ENCODE assay signal across 7 mouse cellular contexts in the genomic region with DNA sequence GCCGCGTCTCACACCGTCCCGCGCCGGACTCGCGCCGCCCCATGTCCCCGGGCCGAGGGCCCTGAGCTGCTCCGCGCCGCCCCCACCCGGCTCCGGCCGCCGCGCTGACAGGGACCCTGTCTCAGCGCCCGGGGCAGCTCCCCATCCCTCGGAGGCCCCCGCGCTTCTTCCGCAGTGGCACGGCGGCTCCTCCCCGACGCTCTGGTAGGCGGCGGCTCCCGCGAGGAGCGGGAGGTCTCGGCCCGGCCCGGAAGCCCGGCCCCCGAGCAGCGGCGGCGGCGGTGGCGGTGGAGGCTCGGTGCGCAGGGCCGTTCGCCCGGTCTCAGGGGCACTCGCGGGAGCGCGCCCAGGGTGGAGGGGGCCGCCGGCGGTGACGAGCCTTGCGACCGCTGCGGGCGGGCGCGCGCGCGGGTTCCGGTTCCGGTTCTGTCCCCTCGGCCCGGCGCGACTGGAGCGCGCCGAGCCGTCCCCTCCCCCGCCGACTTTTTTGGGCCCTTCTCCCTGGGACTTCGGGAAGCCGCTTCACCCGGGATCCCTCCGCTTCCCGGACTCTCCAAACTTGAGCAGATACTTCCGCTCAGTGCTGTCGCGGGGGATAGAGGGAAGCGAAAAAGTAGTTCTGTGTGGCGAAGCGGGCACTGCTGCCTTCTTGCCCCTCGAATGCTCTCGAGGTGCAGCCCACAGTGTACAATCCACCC. TPM values are rescaled to one million over a fixed set of nuclear protein-coding genes. Genes with fewer than 3 reads are reported as not detected.
DNase-seq lines count a peak whose midpoint lies in the region; ATAC-seq and TF ChIP-seq lines count a peak whose summit lies in the region.

No protein-coding gene starts in this region.

- TF ChIP-seq CTCF in small intestine, adult 2 months (IDR thresholded peaks at IDR 0.05; ENCODE audit: extremely low read depth, insufficient read length, insufficient replicate concordance, low read depth, low read length): no peak

- intact Hi-C loops in left cerebral cortex, postnatal 36 days (cut with DNase I): loop anchor here (5.0 kb wide), 1 partner anchor 34 kb away; no protein-coding TSS in a partner anchor

- H3K27ac ChIP-seq in embryonic facial prominence, embryonic 10.5 days (replicated peaks): peak overlapping the region; percentile 94
- peak overlapping the region; percentile 93 for H3K27ac ChIP-seq in intestine, embryonic 16.5 days (ENCODE audit: low read length)
- H3K27ac ChIP-seq in midbrain, embryonic 10.5 days (replicated peaks): peak overlapping the region; percentile 93
- peak overlapping the region; percentile 76 for H3K27ac ChIP-seq in small intestine, adult 2 months (ENCODE audit: insufficient read depth, low read depth, low read length)

- DNase-seq in adrenal gland, postnatal 10 days: peak; percentile 97
- peak; percentile 93 for DNase-seq in embryonic facial prominence, embryonic 10.5 days (ENCODE audit: low spot score)
- DNase-seq in gonadal fat pad, adult 2 months (ENCODE audit: low read depth): peak; percentile 52
- DNase-seq in left cerebral cortex, postnatal 36 days (ENCODE audit: low spot score in 2 of 2): peak; percentile 89 to 90
- peak; percentile 94 for DNase-seq in midbrain, embryonic 10.5 days (ENCODE audit: low spot score)

- peaks cover 13% of the 10 kb centered on the region for H3K36me3 ChIP-seq in embryonic facial prominence, embryonic 10.5 days (replicated peaks)
- no peaks in the 10 kb centered on the region for H3K36me3 ChIP-seq in intestine, embryonic 16.5 days (ENCODE audit: control insufficient read depth, insufficient read depth, low read length)
- H3K36me3 ChIP-seq in midbrain, embryonic 10.5 days: peaks cover 9% of the 10 kb centered on the region
- no peaks in the 10 kb centered on the region for H3K36me3 ChIP-seq in small intestine, adult 2 months (ENCODE audit: control insufficient read depth, insufficient read depth, low read length)

- peaks cover 43% of the 10 kb centered on the region for H3K4me1 ChIP-seq in embryonic facial prominence, embryonic 10.5 days
- H3K4me1 ChIP-seq in intestine, embryonic 16.5 days (ENCODE audit: control insufficient read depth, insufficient read depth, low read length): peaks cover 19% of the 10 kb centered on the region
- peaks cover 43% of the 10 kb centered on the region for H3K4me1 ChIP-seq in midbrain, embryonic 10.5 days
- peaks cover 4% of the 10 kb centered on the region for H3K4me1 ChIP-seq in small intestine, adult 2 months (ENCODE audit: control insufficient read depth, insufficient read depth, insufficient read length, low read length)

- no peaks in the 10 kb centered on the region for H3K9me3 ChIP-seq in embryonic facial prominence, embryonic 10.5 days
- no peaks in the 10 kb centered on the region for H3K9me3 ChIP-seq in intestine, embryonic 16.5 days (ENCODE audit: control insufficient read depth, low read length)
- H3K9me3 ChIP-seq in midbrain, embryonic 10.5 days (replicated peaks): no peaks in the 10 kb centered on the region

- TF ChIP-seq POLR2A in small intestine, adult 2 months (IDR thresholded peaks at IDR 0.05; ENCODE audit: low read depth, low read length): no peak; the same call in none of the 2 replicates

- WGBS in embryonic facial prominence, embryonic 10.5 days: under 1% methylated on average over 91 of the region's 91 CpGs
- under 1% methylated on average over 89 of the region's 91 CpGs for WGBS in intestine, embryonic 16.5 days
- under 1% methylated on average over 90 of the region's 91 CpGs for WGBS in midbrain, embryonic 10.5 days
- 1% methylated on average over 88 of the region's 91 CpGs for WGBS in small intestine, adult 2 months

- H3K27me3 ChIP-seq in embryonic facial prominence, embryonic 10.5 days (replicated peaks; ENCODE audit: low read depth, poor library complexity, severe bottlenecking): no peaks in the 10 kb centered on the region
- no peaks in the 10 kb centered on the region for H3K27me3 ChIP-seq in intestine, embryonic 16.5 days (replicated peaks; ENCODE audit: control insufficient read depth, insufficient read depth, low read length)
- H3K27me3 ChIP-seq in midbrain, embryonic 10.5 days (ENCODE audit: low read depth, poor library complexity, severe bottlenecking): no peaks in the 10 kb centered on the region
- H3K27me3 ChIP-seq in small intestine, adult 2 months (ENCODE audit: control insufficient read depth, insufficient read depth, low read length): no peaks in the 10 kb centered on the region

- ATAC-seq in intestine, embryonic 16.5 days: peak; percentile 87

- H3K9ac ChIP-seq in intestine, embryonic 16.5 days (ENCODE audit: low read depth, low read length): peak overlapping the region; percentile 93

- H3K4me2 ChIP-seq in intestine, embryonic 16.5 days (ENCODE audit: low read depth, low read length): peak overlapping the region; percentile 77

- H3K4me3 ChIP-seq in embryonic facial prominence, embryonic 10.5 days: peak overlapping the region; percentile 84
- H3K4me3 ChIP-seq in intestine, embryonic 16.5 days (ENCODE audit: low read length): peak overlapping the region; percentile 89
- peak overlapping the region; percentile 80 for H3K4me3 ChIP-seq in midbrain, embryonic 10.5 days
- H3K4me3 ChIP-seq in small intestine, adult 2 months (ENCODE audit: low read depth, low read length): peak overlapping the region; percentile 96

RNA-seq across cellular contexts. Expression of a gene that starts 1.2 kb away (rescaled TPM):
- total RNA-seq in adrenal gland, postnatal 10 days (2021): 100 to 1,000 TPM; 104 to 112 TPM
- 9.1 and 9.3 TPM in 2 replicates for polyA plus RNA-seq in embryonic facial prominence, embryonic 10.5 days (2016; fragmentation: Nextera tagmentation; extraction: Ambion mirVana)
- 34.7 and 39.2 TPM in 2 replicates for polyA plus RNA-seq in gonadal fat pad, adult 2 months (2012; rRNA removed)
- polyA plus RNA-seq in intestine, embryonic 16.5 days (2015; fragmentation: Nextera tagmentation; extraction: Ambion mirVana): 5.2 and 5.6 TPM in 2 replicates
- total RNA-seq in left cerebral cortex, postnatal 36 days (2021): 100 to 1,000 TPM; 153 to 169 TPM
- 7.3 and 7.8 TPM in 2 replicates for polyA plus RNA-seq in midbrain, embryonic 10.5 days (2016; fragmentation: Nextera tagmentation; extraction: Ambion mirVana)
- 3.9 and 7.4 TPM in 2 replicates for polyA plus RNA-seq in small intestine, adult 2 months (2012; rRNA removed)

RNA-seq across cellular contexts. Expression of a gene that starts 10.6 kb away (rescaled TPM):
- 1 to 10 TPM; 3.9 to 4.1 TPM for total RNA-seq in adrenal gland, postnatal 10 days (2021)
- polyA plus RNA-seq in embryonic facial prominence, embryonic 10.5 days (2016; fragmentation: Nextera tagmentation; extraction: Ambion mirVana): 11.8 and 12.0 TPM in 2 replicates
- polyA plus RNA-seq in gonadal fat pad, adult 2 months (2012; rRNA removed): 3.3 and 3.6 TPM in 2 replicates
- polyA plus RNA-seq in intestine, embryonic 16.5 days (2015; fragmentation: Nextera tagmentation; extraction: Ambion mirVana): 3.3 and 3.4 TPM in 2 replicates
- 10 to 100 TPM; 18.1 to 18.6 TPM for total RNA-seq in left cerebral cortex, postnatal 36 days (2021)
- 12.6 and 16.3 TPM in 2 replicates for polyA plus RNA-seq in midbrain, embryonic 10.5 days (2016; fragmentation: Nextera tagmentation; extraction: Ambion mirVana)
- polyA plus RNA-seq in small intestine, adult 2 months (2012; rRNA removed): 0.23 and 0.55 TPM in 2 replicates

Comparison
In these comparisons a context has a peak if more than half of its experiments do, and no peak if none do; other contexts are left out.
1. Peak in every context shown above with its lines: DNase-seq, ATAC-seq, H3K4me3 ChIP-seq and H3K27ac ChIP-seq.